Comparison of ENCODE assay signal across 8 mouse cellular contexts in the genomic region with DNA sequence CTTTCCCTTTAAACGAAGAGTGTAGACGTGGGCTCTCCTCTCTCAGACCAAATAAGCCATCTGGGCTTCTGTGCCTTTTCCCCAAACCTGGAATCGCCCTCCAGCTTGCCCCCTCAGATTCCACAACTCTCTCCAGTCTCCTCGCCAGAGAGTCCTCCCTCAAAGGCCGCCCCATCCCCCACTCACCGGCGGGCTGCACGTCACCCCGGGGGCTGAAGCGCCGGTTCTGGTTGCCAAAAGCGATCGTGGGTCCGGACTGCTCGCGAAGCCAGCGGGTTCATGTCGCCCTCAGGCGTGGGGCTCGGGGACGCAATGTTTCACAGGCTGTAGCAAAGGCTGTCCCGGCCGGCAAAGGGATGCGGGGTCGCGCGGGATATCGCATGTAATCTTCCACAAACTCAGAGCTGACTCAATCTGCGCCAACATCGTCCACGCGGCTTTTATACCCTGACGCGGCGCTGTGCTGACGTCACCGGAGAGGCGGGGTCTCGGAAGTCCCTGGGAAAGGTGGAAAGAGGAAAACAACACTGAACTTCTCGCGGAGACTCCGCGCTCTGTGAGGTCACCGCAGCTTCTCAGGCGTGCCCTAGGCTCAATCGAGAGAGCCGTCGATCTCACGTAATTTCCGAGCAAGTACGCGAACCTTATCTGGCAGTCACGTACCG. TPM values are rescaled to one million over a fixed set of nuclear protein-coding genes. Genes with fewer than 3 reads are reported as not detected.
DNase-seq lines count a peak whose midpoint lies in the region; ATAC-seq and TF ChIP-seq lines count a peak whose summit lies in the region.

A gene (minus strand): TSS at position 460 of the 665 bp plus-strand sequence.
A gene (plus strand): TSS at position 522 of the 665 bp plus-strand sequence.

- peaks cover 31% of the 10 kb centered on the region for H3K4me1 ChIP-seq in bone marrow macrophage, adult 2 months (ENCODE audit: control insufficient read depth, insufficient read depth, low read length)
- peaks cover 3% of the 10 kb centered on the region; the same call in 1 of the 2 replicates for H3K4me1 ChIP-seq in embryonic fibroblast, embryonic 13.5 days (ENCODE audit: control insufficient read depth, insufficient read depth, low read length)
- peaks cover 51% of the 10 kb centered on the region for H3K4me1 ChIP-seq in heart, embryonic 10.5 days
- peaks cover 68% of the 10 kb centered on the region for H3K4me1 ChIP-seq in kidney, embryonic 15.5 days

- TF ChIP-seq POLR2A in bone marrow macrophage, adult 2 months (IDR thresholded peaks at IDR 0.05; ENCODE audit: borderline replicate concordance, low read depth, low read length), result peak; percentile 84
- peak; percentile 99 for TF ChIP-seq POLR2A in embryonic fibroblast, embryonic 13.5 days (IDR thresholded peaks at IDR 0.05; ENCODE audit: low read depth, low read length)

- H3K27ac ChIP-seq in bone marrow macrophage, adult 2 months (ENCODE audit: insufficient read depth, low read depth, low read length), result peak within 1 kb of the TSS; percentile 74
- H3K27ac ChIP-seq in embryonic fibroblast, embryonic 13.5 days (ENCODE audit: insufficient read depth, low read length), result peak within 1 kb of the TSS; percentile 94
- H3K27ac ChIP-seq in heart, embryonic 10.5 days, result peak within 1 kb of the TSS; percentile 98
- peak within 1 kb of the TSS; percentile 83 for H3K27ac ChIP-seq in kidney, embryonic 15.5 days

- H3K36me3 ChIP-seq in heart, embryonic 10.5 days, result peaks cover 17% of the 10 kb centered on the region; the same call in 1 of the 2 replicates
- peaks cover 14% of the 10 kb centered on the region for H3K36me3 ChIP-seq in kidney, embryonic 15.5 days

- H3K4me2 ChIP-seq in kidney, embryonic 15.5 days, result peak within 1 kb of the TSS; percentile 80

- H3K27me3 ChIP-seq in heart, embryonic 10.5 days (ENCODE audit: insufficient read depth, poor library complexity, severe bottlenecking), result peaks cover 5% of the 10 kb centered on the region; the same call in 1 of the 2 replicates
- no peaks in the 10 kb centered on the region for H3K27me3 ChIP-seq in kidney, embryonic 15.5 days

- H3K9ac ChIP-seq in kidney, embryonic 15.5 days, result peak within 1 kb of the TSS; percentile 83

- peak; percentile 78 for ATAC-seq in kidney, embryonic 15.5 days (replicated peaks; ENCODE audit: low FRiP score)
- peak; percentile 93 for ATAC-seq in monocyte, adult 5-6 weeks (replicated peaks; ENCODE audit: insufficient number of reproducible peaks, low FRiP score, low TSS enrichment, poor library complexity, severe bottlenecking)

- no peaks in the 10 kb centered on the region for H3K9me3 ChIP-seq in heart, embryonic 10.5 days
- no peaks in the 10 kb centered on the region for H3K9me3 ChIP-seq in kidney, embryonic 15.5 days (replicated peaks)

- WGBS in heart, embryonic 10.5 days, result under 1% methylated on average over 54 of the region's 54 CpGs
- under 1% methylated on average over 54 of the region's 54 CpGs for WGBS in kidney, embryonic 15.5 days

- DNase-seq in A20 (ENCODE audit: low read depth, low spot score) (peak; percentile 97), liver (peak; percentile 96)
- DNase-seq in heart, embryonic 10.5 days (ENCODE audit: low spot score), result peak; percentile 98
- peak; percentile 95 to 98 for DNase-seq in spleen, postnatal 4 days (ENCODE audit: low spot score in 2 of 2)

- peak within 1 kb of the TSS; percentile 77 for H3K4me3 ChIP-seq in bone marrow macrophage, adult 2 months (ENCODE audit: insufficient read depth, low read length)
- peak within 1 kb of the TSS; percentile 94 for H3K4me3 ChIP-seq in embryonic fibroblast, embryonic 13.5 days (ENCODE audit: insufficient read depth, low read length)
- H3K4me3 ChIP-seq in heart, embryonic 10.5 days, result peak within 1 kb of the TSS; percentile 90
- peak within 1 kb of the TSS; percentile 79 for H3K4me3 ChIP-seq in kidney, embryonic 15.5 days (replicated peaks)

- no peak for TF ChIP-seq CTCF in bone marrow macrophage, adult 2 months (IDR thresholded peaks at IDR 0.05; ENCODE audit: low read depth, low read length)
- no peak for TF ChIP-seq CTCF in embryonic fibroblast, embryonic 13.5 days (IDR thresholded peaks at IDR 0.05; ENCODE audit: borderline replicate concordance, insufficient read depth, low read length)

RNA-seq across cellular contexts. Expression of the first gene that starts in this region (rescaled TPM):
- 21.3 and 26.7 TPM in 2 replicates for polyA plus RNA-seq in bone marrow macrophage, adult 2 months (2012; ENCODE audit: insufficient read depth, insufficient read length, missing spikeins)
- polyA plus RNA-seq in embryonic fibroblast, embryonic 13.5 days (2011; ENCODE audit: insufficient read length, low read depth, missing spikeins), result 31.7 and 35.9 TPM in 2 replicates
- 28.2 and 31.2 TPM in 2 replicates for polyA plus RNA-seq in heart, embryonic 10.5 days (2016; fragmentation: Nextera tagmentation; extraction: Ambion mirVana)
- 18.6 and 24.7 TPM in 2 replicates for polyA plus RNA-seq in kidney, embryonic 15.5 days (2015; fragmentation: Nextera tagmentation; extraction: Ambion mirVana)
- 204 to 390 TPM (median 221 TPM) in 3 replicates for total RNA-seq in monocyte, adult 5-6 weeks (2017)

RNA-seq across cellular contexts. Expression of the second gene that starts in this region (rescaled TPM):
- 1.0 and 1.6 TPM in 2 replicates for polyA plus RNA-seq in bone marrow macrophage, adult 2 months (2012; ENCODE audit: insufficient read depth, insufficient read length, missing spikeins)
- 9.1 and 11.4 TPM in 2 replicates for polyA plus RNA-seq in embryonic fibroblast, embryonic 13.5 days (2011; ENCODE audit: insufficient read length, low read depth, missing spikeins)
- 0.59 and 0.64 TPM in 2 replicates for polyA plus RNA-seq in heart, embryonic 10.5 days (2016; fragmentation: Nextera tagmentation; extraction: Ambion mirVana)
- 4.5 and 5.1 TPM in 2 replicates for polyA plus RNA-seq in kidney, embryonic 15.5 days (2015; fragmentation: Nextera tagmentation; extraction: Ambion mirVana)
- total RNA-seq in monocyte, adult 5-6 weeks (2017), result 0.10 TPM in 1 of 3 replicates, not detected in the others

Comparison
In these comparisons a context has a peak if more than half of its experiments do, and no peak if none do; other contexts are left out.
1. Peak in every context shown above with its lines: DNase-seq, ATAC-seq, H3K4me3 ChIP-seq and H3K27ac ChIP-seq.